Mouse (Mus musculus) thymus, adult 2 months (tissue): ENCODE measurements at regions not wholly inside any gene's neighbourhood (a gene's known extent, or its start where the extent isn't known, plus 50 kb on each side); places are given as distances from the start of the nearest gene placed in this dataset.

Experiments
- CTCF ChIP-seq: fragments of 200-500 bp; IDR thresholded peaks from 2 replicates; pipeline ENCODE4 v1.5.1; 2012; ENCODE audit warnings: mild to moderate bottlenecking, control low read depth, low read length, moderate library complexity, borderline replicate concordance; ENCODE audit not compliant: control insufficient read depth, poor library complexity, insufficient read depth; ENCODE audit errors: extremely low read depth
- POLR2A ChIP-seq: fragments of 200-500 bp; IDR thresholded peaks from 2 replicates; pipeline ENCODE4 v1.6.1; 2012; ENCODE audit warnings: mild to moderate bottlenecking, low read length, control low read depth, moderate library complexity; ENCODE audit not compliant: control insufficient read depth, poor library complexity, insufficient read depth; ENCODE audit errors: extremely low read depth

DNA sequence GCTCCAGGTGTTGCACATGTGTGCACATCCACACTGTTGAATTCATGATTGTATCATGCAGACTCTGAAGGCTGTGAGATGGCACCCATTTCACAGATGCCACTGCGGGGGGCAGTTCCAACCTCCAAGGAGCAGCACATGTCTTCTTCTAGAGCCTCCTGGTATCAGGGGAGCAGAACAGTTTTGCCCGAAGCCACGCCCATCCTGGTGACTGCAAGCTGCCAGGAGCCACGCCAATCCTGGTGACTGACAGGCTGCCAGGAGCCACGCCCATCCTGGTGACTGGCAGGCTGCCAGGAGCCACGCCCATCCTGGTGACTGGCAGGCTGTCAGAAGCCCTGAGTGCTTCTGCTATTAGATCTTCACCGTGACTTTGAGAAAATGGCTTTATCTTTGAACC lies 103.4 kb upstream of the Vrk1 start:
- TF ChIP-seq CTCF (no peak), POLR2A (no peak)
